Mouse (Mus musculus) embryo, embryonic 11.5 days (tissue): ENCODE results near the gene Pbx1.

Experiments
- DNase-seq: peaks from one replicate; pipeline ENCODE4 v3.0.0-alpha.2; 2012; ENCODE audit warnings: low read depth, low spot score

The Pbx1 gene

GRCm38 (mm10) chr1:168300505-168300904 lies 131.6 kb downstream of the Pbx1 start:
- no peak for DNase-seq

- DNase-seq: no peak
These were observed 132.1 kb downstream of the Pbx1 start for GRCm38 (mm10) chr1:168299928-168300365.

- DNase-seq: no peak
These were observed 132.9 kb downstream of the Pbx1 start for GRCm38 (mm10) chr1:168299181-168299580.

GRCm38 (mm10) chr1:168296290-168296689 lies 135.8 kb downstream of the Pbx1 start:
- DNase-seq: no peak

- DNase-seq: no peak
These were observed 136.3 kb downstream of the Pbx1 start for GRCm38 (mm10) chr1:168295782-168296181.

- no peak for DNase-seq
These were observed 138.4 kb downstream of the Pbx1 start for GRCm38 (mm10) chr1:168293673-168294072.

- DNase-seq: no peak
These were observed 140.0 kb downstream of the Pbx1 start for GRCm38 (mm10) chr1:168292106-168292505.

GRCm38 (mm10) chr1:168291643-168292040 lies 140.4 kb downstream of the Pbx1 start:
- no peak for DNase-seq

GRCm38 (mm10) chr1:168291001-168291642 lies 140.9 kb downstream of the Pbx1 start:
- no peak for DNase-seq

- DNase-seq: no peak
These were observed 141.7 kb downstream of the Pbx1 start for GRCm38 (mm10) chr1:168290236-168290985.

- no peak for DNase-seq
These were observed 143.1 kb downstream of the Pbx1 start for GRCm38 (mm10) chr1:168288891-168289545.

- DNase-seq: no peak
These were observed 144.1 kb downstream of the Pbx1 start for GRCm38 (mm10) chr1:168287843-168288591.

GRCm38 (mm10) chr1:168286862-168287650 lies 145.0 kb downstream of the Pbx1 start:
- no peak for DNase-seq

GRCm38 (mm10) chr1:168284566-168285141 lies 147.4 kb downstream of the Pbx1 start:
- no peak for DNase-seq

- DNase-seq: no peak
These were observed 148.1 kb downstream of the Pbx1 start for GRCm38 (mm10) chr1:168283841-168284565.

GRCm38 (mm10) chr1:168283421-168283820 lies 148.6 kb downstream of the Pbx1 start:
- no peak for DNase-seq

- DNase-seq: no peak
These were observed 156.4 kb downstream of the Pbx1 start for GRCm38 (mm10) chr1:168275678-168276077.

GRCm38 (mm10) chr1:168274296-168274695 lies 157.8 kb downstream of the Pbx1 start:
- DNase-seq: no peak

GRCm38 (mm10) chr1:168272091-168272490 lies 160.0 kb downstream of the Pbx1 start:
- no peak for DNase-seq

GRCm38 (mm10) chr1:168271207-168271606 lies 160.9 kb downstream of the Pbx1 start:
- DNase-seq: no peak
